Mouse (Mus musculus): ENCODE results near the gene Atp23.
A peak's percentile ranks its signal among the peaks of the same experiment; 100 is the strongest.

DNA sequence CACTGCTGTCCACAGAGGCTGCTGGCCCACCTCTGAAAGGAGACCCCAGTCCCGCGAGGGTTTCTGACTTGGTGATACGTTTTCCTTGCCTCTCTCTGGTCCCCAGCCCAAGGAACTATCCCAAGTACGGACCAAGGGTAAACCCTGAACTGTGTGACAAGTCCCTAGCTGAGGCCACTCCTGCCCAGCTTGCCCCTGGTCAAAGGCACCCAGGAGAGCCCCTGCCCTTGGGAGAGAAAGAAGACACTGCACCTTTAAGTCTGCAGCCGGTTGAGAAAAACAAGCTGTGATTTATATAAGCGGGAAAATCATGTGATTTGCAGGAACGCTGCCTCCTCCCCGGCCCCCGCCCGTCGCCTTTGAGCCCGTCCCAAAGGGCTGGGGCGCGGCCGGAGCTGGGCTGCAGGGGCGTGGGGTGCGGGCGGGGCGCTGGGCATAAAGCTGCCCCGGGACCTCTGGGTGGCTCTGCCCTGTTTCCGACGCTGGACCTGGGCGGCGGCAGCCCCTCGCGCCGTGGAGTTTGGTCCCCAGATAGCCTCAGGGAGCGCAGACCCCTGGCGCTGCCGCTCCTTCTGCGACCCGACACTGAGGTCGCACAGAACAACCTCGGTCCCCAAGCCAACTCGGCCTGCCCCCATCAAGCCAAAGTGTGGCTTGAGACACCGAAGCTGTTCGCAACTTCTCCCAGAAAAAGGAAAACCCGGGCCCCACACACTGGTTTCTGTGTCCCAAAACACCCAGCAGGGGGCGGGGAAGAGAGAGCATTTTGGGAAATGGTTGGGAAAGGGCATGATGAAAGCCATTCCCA lies 27.1 kb upstream of the Atp23 start:
- TF ChIP-seq POLR2A (IDR thresholded peaks at IDR 0.05; ENCODE audit: borderline replicate concordance, control insufficient read depth, low read depth, low read length), result no peak
- 0 out of 2 replicates have a peak, but pooled peaks have one; percentile 5 for TF ChIP-seq CTCF (IDR thresholded peaks at IDR 0.05; ENCODE audit: control insufficient read depth, insufficient read depth, low read length)

All from bone marrow, adult 2 months (tissue).